Mouse (Mus musculus): ENCODE data around the gene Gm39115. TPM values are rescaled to one million over a fixed set of nuclear protein-coding genes. Genes with fewer than 3 reads are reported as not detected.
"Not testable (repeated sequence)": the region's sequence is repeated elsewhere in the genome, so short reads cannot be mapped to it uniquely, and the experiment has no call there.

Gm39115 gene
- total RNA-seq (2015; ENCODE audit: low replicate concordance) = not detected in 2 replicates
- not detected in 2 replicates for total RNA-seq (2017; ENCODE audit: low replicate concordance)

GRCm38 (mm10) chr7:142135934-142136333 lies at the start of gene Gm39115:
TSS of gene Gm39115 (minus strand) at chr7:142136034.
- ATAC-seq (replicated peaks; ENCODE audit: low FRiP score, poor library complexity, severe bottlenecking) = not testable (repeated sequence)

- no peak for ATAC-seq (replicated peaks; ENCODE audit: low FRiP score, poor library complexity, severe bottlenecking)
Measured at GRCm38 (mm10) chr7:142181021-142181420, 45.2 kb upstream of the Gm39115 start.

- no peak for ATAC-seq (replicated peaks; ENCODE audit: low FRiP score, poor library complexity, severe bottlenecking)
Measured at GRCm38 (mm10) chr7:142178685-142179084, 42.9 kb upstream of the Gm39115 start.

- peak; percentile 43; the same call in 1 of the 2 replicates for ATAC-seq (replicated peaks; ENCODE audit: low FRiP score, poor library complexity, severe bottlenecking)
Measured at GRCm38 (mm10) chr7:142175905-142176304, 40.1 kb upstream of the Gm39115 start, which contains the start of gene Krtap5-2. TSS of gene Krtap5-2 (minus strand) at chr7:142176005.

GRCm38 (mm10) chr7:142169836-142170235 lies 34.0 kb upstream of the Gm39115 start:
- ATAC-seq (replicated peaks; ENCODE audit: low FRiP score, poor library complexity, severe bottlenecking) = no peak

- not testable (repeated sequence) for ATAC-seq (replicated peaks; ENCODE audit: low FRiP score, poor library complexity, severe bottlenecking)
Measured at GRCm38 (mm10) chr7:142165639-142166038, 29.8 kb upstream of the Gm39115 start, which contains the start of gene Gm4553. TSS of gene Gm4553 (minus strand) at chr7:142165739.

GRCm38 (mm10) chr7:142159366-142159765 lies 23.5 kb upstream of the Gm39115 start:
- no peak for ATAC-seq (replicated peaks; ENCODE audit: low FRiP score, poor library complexity, severe bottlenecking)

- not testable (repeated sequence) for ATAC-seq (replicated peaks; ENCODE audit: low FRiP score, poor library complexity, severe bottlenecking)
Measured at GRCm38 (mm10) chr7:142157013-142157412, 21.2 kb upstream of the Gm39115 start, which contains the start of gene Gm29735. TSS of gene Gm29735 (minus strand) at chr7:142157113.

GRCm38 (mm10) chr7:142155308-142155707 lies 19.5 kb upstream of the Gm39115 start:
- no peak for ATAC-seq (replicated peaks; ENCODE audit: low FRiP score, poor library complexity, severe bottlenecking)

- no peak for ATAC-seq (replicated peaks; ENCODE audit: low FRiP score, poor library complexity, severe bottlenecking)
Measured at GRCm38 (mm10) chr7:142152191-142152590, 16.4 kb upstream of the Gm39115 start.

- no peak for ATAC-seq (replicated peaks; ENCODE audit: low FRiP score, poor library complexity, severe bottlenecking)
Measured at GRCm38 (mm10) chr7:142148633-142149032, 12.8 kb upstream of the Gm39115 start.

- ATAC-seq (replicated peaks; ENCODE audit: low FRiP score, poor library complexity, severe bottlenecking) = no peak
Measured at GRCm38 (mm10) chr7:142146033-142146432, 10.2 kb upstream of the Gm39115 start.

- ATAC-seq (replicated peaks; ENCODE audit: low FRiP score, poor library complexity, severe bottlenecking) = no peak
Measured at GRCm38 (mm10) chr7:142145413-142145940, 9.6 kb upstream of the Gm39115 start.

- ATAC-seq (replicated peaks; ENCODE audit: low FRiP score, poor library complexity, severe bottlenecking) = no peak
Measured at GRCm38 (mm10) chr7:142144507-142144906, 8.7 kb upstream of the Gm39115 start, which contains the start of gene Gm45337. TSS of gene Gm45337 (minus strand) at chr7:142144607.

- ATAC-seq (replicated peaks; ENCODE audit: low FRiP score, poor library complexity, severe bottlenecking) = not testable (repeated sequence)
Measured at GRCm38 (mm10) chr7:142143506-142144010, 7.7 kb upstream of the Gm39115 start.

- ATAC-seq (replicated peaks; ENCODE audit: low FRiP score, poor library complexity, severe bottlenecking) = no peak
Measured at GRCm38 (mm10) chr7:142140696-142141095, 4.9 kb upstream of the Gm39115 start.

- ATAC-seq (replicated peaks; ENCODE audit: low FRiP score, poor library complexity, severe bottlenecking) = peak; percentile 53; the same call in 1 of the 2 replicates
Measured at GRCm38 (mm10) chr7:142134206-142134995, 1.4 kb downstream of the Gm39115 start.

GRCm38 (mm10) chr7:142128843-142129242 lies 7.0 kb downstream of the Gm39115 start:
- ATAC-seq (replicated peaks; ENCODE audit: low FRiP score, poor library complexity, severe bottlenecking) = no peak

- ATAC-seq (replicated peaks; ENCODE audit: low FRiP score, poor library complexity, severe bottlenecking) = not testable (repeated sequence)
Measured at GRCm38 (mm10) chr7:142120629-142121028, 15.2 kb downstream of the Gm39115 start, which contains the start of gene Gm45618. TSS of gene Gm45618 (minus strand) at chr7:142120729.

- peak; percentile 61 for ATAC-seq (replicated peaks; ENCODE audit: low FRiP score, poor library complexity, severe bottlenecking)
Measured at GRCm38 (mm10) chr7:142119632-142120031, 16.2 kb downstream of the Gm39115 start.
